Mouse (Mus musculus) MEL (cell line): Measurements from ENCODE around the gene Tuba3b. TPM values are rescaled to one million over a fixed set of nuclear protein-coding genes. Genes with fewer than 3 reads are reported as not detected.

Experiments used
- DNase-seq: peaks from one replicate; pipeline ENCODE4 v3.0.0; 2011; ENCODE audit warnings: low read depth, low spot score
- H3K27ac ChIP-seq: 2 replicates; pipeline ENCODE4 v1.5.1; 2012; ENCODE audit warnings: low read depth, mild to moderate bottlenecking, control low read depth, low read length, moderate library complexity; ENCODE audit not compliant: control insufficient read depth
- H3K27me3 ChIP-seq, 2 experiments: fragments of 150-350 bp in 1 of 2; sonication (generic) in 1 of 2; 2 replicates each; pipeline ENCODE4 v1.6.1; 2012; ENCODE audit warnings: low read length in 2 of 2, mild to moderate bottlenecking in 2 of 2, improper control_type of control experiment in 1 of 2, moderate library complexity in 1 of 2; ENCODE audit not compliant: insufficient read depth in 2 of 2, control insufficient read depth in 1 of 2
- H3K36me3 ChIP-seq, 2 experiments: 2 replicates each; pipeline ENCODE4 v1.6.1; 2012 to 2014; ENCODE audit warnings: low read length in 2 of 2, improper control_type of control experiment in 1 of 2, inconsistent platforms in 1 of 2, mild to moderate bottlenecking in 1 of 2; ENCODE audit not compliant: insufficient read depth in 2 of 2, control insufficient read depth in 1 of 2
- H3K4me1 ChIP-seq, 2 experiments: fragments of 150-350 bp in 1 of 2; sonication (generic) in 1 of 2; 2 replicates each; pipeline ENCODE4 v1.6.1; 2012; ENCODE audit warnings: low read length in 2 of 2, improper control_type of control experiment in 1 of 2, mild to moderate bottlenecking in 1 of 2; ENCODE audit not compliant: insufficient read depth in 2 of 2, control insufficient read depth in 1 of 2
- H3K4me3 ChIP-seq, 2 experiments: fragments of 150-350 bp in 1 of 2; sonication (generic) in 1 of 2; 2 replicates each; pipeline ENCODE4 v1.5.1; 2012; ENCODE audit warnings: low read depth in 2 of 2, low read length in 2 of 2, mild to moderate bottlenecking in 2 of 2, moderate library complexity in 2 of 2, control low read depth in 1 of 2, improper control_type of control experiment in 1 of 2; ENCODE audit not compliant: control insufficient read depth in 1 of 2, insufficient read depth in 1 of 2
- H3K79me2 ChIP-seq: 2 replicates; pipeline ENCODE4 v1.6.1; 2012; ENCODE audit warnings: mild to moderate bottlenecking, low read length, moderate library complexity; ENCODE audit not compliant: control insufficient read depth, poor library complexity, insufficient read depth
- H3K9ac ChIP-seq: 2 replicates; pipeline ENCODE4 v1.6.1; 2012; ENCODE audit warnings: low read depth, mild to moderate bottlenecking, control low read depth, low read length, moderate library complexity; ENCODE audit not compliant: control insufficient read depth, poor library complexity, severe bottlenecking
- H3K9me3 ChIP-seq: fragments of 150-350 bp; sonication (generic); replicated peaks from 2 replicates; pipeline ENCODE4 v1.6.1; 2012; ENCODE audit warnings: mild to moderate bottlenecking, low read length, improper control_type of control experiment, moderate library complexity; ENCODE audit not compliant: insufficient read depth
- CHD2 ChIP-seq: IDR thresholded peaks from 2 replicates; pipeline ENCODE4 v1.6.1; 2011; ENCODE audit warnings: low read length, improper control_type of control experiment
- CTCF ChIP-seq, 3 experiments: IDR thresholded peaks in 2 of 3; conservative IDR thresholded peaks in 1 of 3; 2 replicates each; pipeline ENCODE4 v1.5.1; 2011 to 2012; ENCODE audit warnings: low read length in 3 of 3, low read depth in 2 of 3, mild to moderate bottlenecking in 2 of 3, improper control_type of control experiment in 1 of 3, inconsistent platforms in 1 of 3, mixed read lengths in 1 of 3, moderate library complexity in 1 of 3; ENCODE audit not compliant: control insufficient read depth in 1 of 3, insufficient read depth in 1 of 3, poor library complexity in 1 of 3, severe bottlenecking in 1 of 3
- E2F4 ChIP-seq: IDR thresholded peaks from 2 replicates; pipeline ENCODE4 v1.6.1; 2011; ENCODE audit warnings: low read depth, low read length, improper control_type of control experiment, borderline replicate concordance
- ELF1 ChIP-seq: IDR thresholded peaks from 2 replicates; pipeline ENCODE4 v1.6.1; 2014; ENCODE audit warnings: low read depth, mild to moderate bottlenecking, inconsistent platforms, low read length, improper control_type of control experiment, moderate library complexity
- EP300 ChIP-seq, 2 experiments: IDR thresholded peaks; 2 replicates each; pipeline ENCODE4 v1.6.1; 2011; ENCODE audit warnings: improper control_type of control experiment in 2 of 2, low read length in 2 of 2, low read depth in 1 of 2, mild to moderate bottlenecking in 1 of 2
- HCFC1 ChIP-seq: IDR thresholded peaks from 2 replicates; pipeline ENCODE4 v1.6.1; 2012; ENCODE audit warnings: low read depth, mild to moderate bottlenecking, inconsistent platforms, low read length, improper control_type of control experiment, moderate library complexity
- KAT2A ChIP-seq: conservative IDR thresholded peaks from 2 replicates; pipeline ENCODE4 v1.6.1; 2012; ENCODE audit warnings: low read depth, low read length, improper control_type of control experiment, inconsistent platforms
- MAFK ChIP-seq: IDR thresholded peaks from 2 replicates; pipeline ENCODE4 v1.6.1; 2011; ENCODE audit warnings: low read depth, mild to moderate bottlenecking, low read length, improper control_type of control experiment, borderline replicate concordance
- MAX ChIP-seq: IDR thresholded peaks from 2 replicates; pipeline ENCODE4 v1.6.1; 2011; ENCODE audit warnings: low read length, improper control_type of control experiment
- MAZ ChIP-seq: IDR thresholded peaks from 2 replicates; pipeline ENCODE4 v1.6.1; 2012; ENCODE audit warnings: low read depth, mild to moderate bottlenecking, inconsistent platforms, low read length, improper control_type of control experiment
- NELFE ChIP-seq: IDR thresholded peaks from 2 replicates; pipeline ENCODE4 v1.6.1; 2011; ENCODE audit warnings: low read depth, low read length, improper control_type of control experiment
- NRF1 ChIP-seq: IDR thresholded peaks from 2 replicates; pipeline ENCODE4 v1.6.1; 2014; ENCODE audit warnings: low read depth, mild to moderate bottlenecking, inconsistent platforms, low read length, improper control_type of control experiment, moderate library complexity; ENCODE audit not compliant: poor library complexity, insufficient read depth, severe bottlenecking
- POLR2A ChIP-seq, 2 experiments: IDR thresholded peaks; 2 replicates each; pipeline ENCODE4 v1.6.1; 2011 to 2012; ENCODE audit warnings: low read length in 2 of 2, mild to moderate bottlenecking in 2 of 2, control low read depth in 1 of 2, improper control_type of control experiment in 1 of 2, low read depth in 1 of 2, moderate library complexity in 1 of 2; ENCODE audit not compliant: control insufficient read depth in 1 of 2, insufficient read depth in 1 of 2, poor library complexity in 1 of 2
- POLR2AphosphoS2 ChIP-seq: IDR thresholded peaks from 2 replicates; pipeline ENCODE4 v1.6.1; 2011; ENCODE audit warnings: low read length, improper control_type of control experiment
- POLR2AphosphoS5 ChIP-seq: IDR thresholded peaks from 2 replicates; pipeline ENCODE4 v1.6.1; 2012; ENCODE audit warnings: low read depth, borderline replicate concordance, mild to moderate bottlenecking, inconsistent platforms, low read length, moderate library complexity, mixed read lengths
- RAD21 ChIP-seq: IDR thresholded peaks from 2 replicates; pipeline ENCODE4 v1.6.1; 2011; ENCODE audit warnings: mild to moderate bottlenecking, low read depth, low read length, improper control_type of control experiment
- RCOR1 ChIP-seq: IDR thresholded peaks from 2 replicates; pipeline ENCODE4 v1.6.1; 2012; ENCODE audit warnings: low read depth, mild to moderate bottlenecking, inconsistent platforms, low read length, improper control_type of control experiment
- SMC3 ChIP-seq: IDR thresholded peaks from 2 replicates; pipeline ENCODE4 v1.6.1; 2011; ENCODE audit warnings: low read depth, low read length, improper control_type of control experiment
- TCF12 ChIP-seq: IDR thresholded peaks from 2 replicates; pipeline ENCODE4 v1.6.1; 2014; ENCODE audit warnings: low read depth, mild to moderate bottlenecking, inconsistent platforms, low read length, improper control_type of control experiment, moderate library complexity
- USF2 ChIP-seq, 2 experiments: IDR thresholded peaks; 2 replicates each; pipeline ENCODE4 v1.6.1; 2011 to 2012; ENCODE audit warnings: improper control_type of control experiment in 2 of 2, low read length in 2 of 2, borderline replicate concordance in 1 of 2, inconsistent platforms in 1 of 2, low read depth in 1 of 2, mild to moderate bottlenecking in 1 of 2; ENCODE audit not compliant: insufficient read depth in 1 of 2
- ZC3H11A ChIP-seq: IDR thresholded peaks from 2 replicates; pipeline ENCODE4 v1.6.1; 2012; ENCODE audit warnings: low read depth, mild to moderate bottlenecking, inconsistent platforms, low read length, improper control_type of control experiment
- ZMIZ1 ChIP-seq: IDR thresholded peaks from 2 replicates; pipeline ENCODE4 v1.6.1; 2012; ENCODE audit warnings: low read depth, mild to moderate bottlenecking, inconsistent platforms, low read length, improper control_type of control experiment, moderate library complexity
- ZNF384 ChIP-seq: IDR thresholded peaks from 2 replicates; pipeline ENCODE4 v1.6.1; 2012; ENCODE audit warnings: low read depth, mild to moderate bottlenecking, inconsistent platforms, low read length, improper control_type of control experiment
- polyA plus RNA-seq, 2 experiments: library from polyadenylated mRNA; stranded (reverse) in 1 of 2; unstranded in 1 of 2; fragments of >175 nt in 1 of 2; fragments of >200 nt in 1 of 2; gene quantifications; 2 replicates each; pipeline versions ENCODE4 v1.2.1 to v1.2.4; 2012; ENCODE audit warnings: low replicate concordance in 2 of 2, low read depth in 1 of 2; ENCODE audit not compliant: insufficient read length in 2 of 2, insufficient read depth in 1 of 2, missing spikeins in 1 of 2
- total RNA-seq: library from RNA; depleted of rRNA; stranded (reverse); fragments of 300-350 nt; gene quantifications from 2 replicates; pipeline ENCODE4 v1.2.3, GENCODE M21; 2012

The Tuba3b gene
- total and polyA plus RNA-seq, 3 experiments, result 0.06 to 0.23 TPM; not detected in 1

- H3K79me2 ChIP-seq, result no peaks in the 10 kb centered on the region
- no peaks in the 10 kb centered on the region for H3K27me3 ChIP-seq
- no peak overlapping the region for H3K9ac ChIP-seq
- no peak overlapping the region for H3K27ac ChIP-seq
- no peaks in the 10 kb centered on the region for H3K4me1 ChIP-seq
- H3K9me3 ChIP-seq, result no peaks in the 10 kb centered on the region
- TF ChIP-seq MAX, result no peak
- TF ChIP-seq POLR2AphosphoS2, result no peak
- TF ChIP-seq RCOR1, result no peak
- no peak for TF ChIP-seq ZMIZ1
- no peak for TF ChIP-seq TCF12
- no peak for TF ChIP-seq CHD2
- no peak for TF ChIP-seq NELFE
- no peak for TF ChIP-seq ZC3H11A
- TF ChIP-seq POLR2AphosphoS5, result no peak
- no peak for TF ChIP-seq ZNF384
- no peak for TF ChIP-seq KAT2A
- TF ChIP-seq E2F4, result no peak
- no peak for TF ChIP-seq CTCF (IDR thresholded peaks at IDR 0.05 in 2 of 3, conservative IDR thresholded peaks at IDR 0.05 in 1 of 3; ENCODE audit: control insufficient read depth in 1 of 3, insufficient read depth in 1 of 3, low read depth in 2 of 3, low read length in 3 of 3, poor library complexity in 1 of 3, severe bottlenecking in 1 of 3)
- TF ChIP-seq MAFK, result no peak
- TF ChIP-seq NRF1, result no peak
- TF ChIP-seq RAD21, result no peak
- TF ChIP-seq POLR2A (IDR thresholded peaks at IDR 0.05; ENCODE audit: control insufficient read depth in 1 of 2, insufficient read depth in 1 of 2, low read depth in 1 of 2, low read length in 2 of 2, poor library complexity in 1 of 2), result no peak
- no peak overlapping the region for H3K4me3 ChIP-seq
- no peaks in the 10 kb centered on the region for H3K36me3 ChIP-seq
- DNase-seq, result no peak
These were observed 34.0 kb upstream of the Tuba3b start for GRCm38 (mm10) chr6:145581366-145582170.

GRCm38 (mm10) chr6:145585052-145585973 lies 30.2 kb upstream of the Tuba3b start:
- Histone ChIP-seq H3K27ac (no peak overlapping the region), H3K27me3 (no peaks in the 10 kb centered on the region), H3K4me3 (no peak overlapping the region), H3K79me2 (no peaks in the 10 kb centered on the region), H3K36me3 (no peaks in the 10 kb centered on the region), H3K4me1 (no peaks in the 10 kb centered on the region), H3K9me3 (no peaks in the 10 kb centered on the region), H3K9ac (no peak overlapping the region)
- no peak for DNase-seq
- TF ChIP-seq RCOR1, result no peak
- no peak for TF ChIP-seq USF2 (IDR thresholded peaks at IDR 0.05; ENCODE audit: borderline replicate concordance in 1 of 2, insufficient read depth in 1 of 2, low read depth in 1 of 2, low read length in 2 of 2)
- no peak for TF ChIP-seq MAX
- no peak for TF ChIP-seq CHD2
- no peak for TF ChIP-seq ELF1
- no peak for TF ChIP-seq CTCF (IDR thresholded peaks at IDR 0.05 in 2 of 3, conservative IDR thresholded peaks at IDR 0.05 in 1 of 3; ENCODE audit: control insufficient read depth in 1 of 3, insufficient read depth in 1 of 3, low read depth in 2 of 3, low read length in 3 of 3, poor library complexity in 1 of 3, severe bottlenecking in 1 of 3)
- TF ChIP-seq EP300 (IDR thresholded peaks at IDR 0.05; ENCODE audit: low read depth in 1 of 2, low read length in 2 of 2), result no peak
- TF ChIP-seq POLR2AphosphoS2, result no peak
- TF ChIP-seq TCF12, result no peak
- TF ChIP-seq HCFC1, result no peak
- TF ChIP-seq NELFE, result no peak
- TF ChIP-seq MAZ, result no peak
- no peak for TF ChIP-seq SMC3
- TF ChIP-seq RAD21, result no peak
